Mouse (Mus musculus): ENCODE results near the gene Nbas. TPM values are rescaled to one million over a fixed set of nuclear protein-coding genes. Genes with fewer than 3 reads are reported as not detected.

Nbas gene
- polyA plus RNA-seq, 1 experiment, result 17.9 TPM

DNA sequence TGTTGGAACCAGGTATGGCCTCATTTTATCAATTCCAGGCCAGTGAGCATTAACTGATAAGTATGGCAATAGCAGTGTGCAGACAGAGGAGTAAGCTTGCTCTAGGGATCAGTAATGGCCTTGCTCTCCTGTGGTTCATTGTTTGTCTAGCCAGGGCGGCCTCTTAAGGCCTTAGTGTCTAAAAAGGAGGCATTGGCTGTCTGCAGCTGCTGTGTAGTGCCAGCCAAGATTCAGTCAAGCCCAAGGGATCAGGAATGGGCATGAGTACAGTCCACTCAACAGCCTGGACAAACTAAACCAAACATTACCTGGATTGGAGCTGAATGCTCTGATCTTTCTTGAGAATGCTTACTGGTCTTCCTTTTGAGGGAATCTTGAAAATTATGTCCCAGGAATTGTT lies 120.7 kb downstream of the Nbas start:
- no peak for DNase-seq (ENCODE audit: low spot score)

DNA sequence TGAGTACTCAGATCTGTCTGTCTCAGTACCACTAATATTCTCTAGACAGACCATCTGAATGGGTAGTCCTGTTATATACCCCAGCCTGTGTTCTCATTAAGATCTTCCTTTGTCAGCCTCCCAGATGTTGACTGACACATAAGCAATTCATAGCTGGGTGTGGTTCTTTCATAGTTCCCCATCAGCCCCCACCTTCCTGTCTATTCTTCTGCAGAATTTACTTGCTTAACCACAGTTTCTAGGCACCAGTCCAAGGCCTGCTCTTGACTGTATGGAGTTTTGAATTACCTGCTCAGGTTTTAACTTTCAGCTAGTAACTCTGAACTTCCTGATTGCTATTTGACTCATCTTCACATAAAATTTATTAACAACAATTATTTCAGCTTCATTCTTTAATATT lies 141.3 kb downstream of the Nbas start:
- no peak for DNase-seq (ENCODE audit: low spot score)

DNA sequence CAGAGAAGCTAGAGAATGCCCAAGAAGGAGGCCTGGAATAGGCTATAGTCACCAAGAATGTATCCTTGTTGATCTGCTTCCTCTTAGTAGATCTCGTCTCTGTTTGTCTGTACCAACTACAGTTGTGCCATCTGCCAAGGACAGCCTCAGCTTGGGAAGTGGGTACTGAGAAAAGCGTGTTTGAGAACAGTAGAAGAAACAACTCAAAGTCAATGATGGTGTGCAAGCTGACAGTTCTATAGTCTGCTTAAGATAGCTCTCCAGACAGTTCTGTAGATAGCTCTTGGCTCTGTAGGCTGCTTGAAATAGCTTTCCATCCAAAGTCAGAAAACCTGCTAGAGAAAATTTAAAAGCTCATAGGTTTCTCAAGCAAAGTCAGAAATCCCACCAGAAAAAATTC lies 149.7 kb downstream of the Nbas start:
- DNase-seq (ENCODE audit: low spot score), result no peak

DNA sequence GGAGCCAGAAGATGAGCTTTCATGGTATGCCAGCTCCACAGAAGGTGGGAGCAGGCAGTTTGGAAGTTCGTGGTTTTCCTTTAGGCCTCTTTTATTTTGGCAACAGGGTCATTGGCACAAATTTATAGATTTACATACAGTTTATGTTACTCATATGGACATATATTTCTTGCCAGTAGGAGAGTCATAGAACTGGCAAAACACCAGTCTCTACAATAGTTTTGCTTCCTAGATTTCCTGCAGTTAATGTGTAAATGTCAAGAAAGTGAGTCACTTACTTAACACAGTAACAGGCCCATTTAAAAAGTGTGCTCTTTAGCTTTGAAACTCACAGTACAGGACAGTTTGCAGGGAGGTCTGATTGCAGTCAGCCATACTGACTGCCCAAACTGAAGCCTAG lies 161.3 kb downstream of the Nbas start:
- no peak for DNase-seq (ENCODE audit: low spot score)

DNA sequence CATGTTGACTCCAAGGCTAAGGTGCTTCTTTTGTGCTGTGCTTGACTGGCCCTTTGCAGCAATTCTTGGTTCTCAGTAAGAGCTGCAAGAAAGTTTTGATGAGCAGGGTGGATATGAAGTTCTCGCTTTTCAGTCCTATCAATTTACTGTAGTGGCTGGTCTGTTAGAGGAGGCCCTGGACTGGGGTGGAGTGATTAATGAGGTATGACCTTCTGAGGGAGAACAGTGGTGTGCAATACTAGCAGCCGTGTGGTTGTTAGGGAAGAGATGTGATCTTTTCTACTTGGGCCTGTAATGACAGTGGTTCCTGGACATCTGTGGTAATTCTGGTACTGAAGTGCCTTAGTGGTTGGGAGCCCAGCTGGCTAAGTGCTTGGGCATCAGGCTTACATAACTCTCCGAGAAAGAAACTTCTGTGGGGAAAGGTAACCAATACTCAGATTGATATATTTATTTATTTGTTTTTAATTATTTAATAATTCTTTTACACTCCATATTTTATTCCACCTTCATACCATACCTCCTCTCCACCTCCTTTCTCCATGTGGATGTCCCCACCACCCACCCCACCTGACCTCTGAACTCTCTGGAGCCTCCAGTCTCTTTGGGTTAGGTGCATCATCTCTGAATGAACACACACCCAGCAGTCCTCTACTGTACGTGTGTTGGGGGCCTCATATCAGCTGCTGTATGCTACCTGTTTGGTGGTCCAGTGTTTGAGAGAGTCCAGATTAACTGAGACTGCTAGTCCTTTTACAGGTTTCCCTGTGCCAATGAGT lies 175.9 kb downstream of the Nbas start:
- DNase-seq (ENCODE audit: low spot score), result no peak

DNA sequence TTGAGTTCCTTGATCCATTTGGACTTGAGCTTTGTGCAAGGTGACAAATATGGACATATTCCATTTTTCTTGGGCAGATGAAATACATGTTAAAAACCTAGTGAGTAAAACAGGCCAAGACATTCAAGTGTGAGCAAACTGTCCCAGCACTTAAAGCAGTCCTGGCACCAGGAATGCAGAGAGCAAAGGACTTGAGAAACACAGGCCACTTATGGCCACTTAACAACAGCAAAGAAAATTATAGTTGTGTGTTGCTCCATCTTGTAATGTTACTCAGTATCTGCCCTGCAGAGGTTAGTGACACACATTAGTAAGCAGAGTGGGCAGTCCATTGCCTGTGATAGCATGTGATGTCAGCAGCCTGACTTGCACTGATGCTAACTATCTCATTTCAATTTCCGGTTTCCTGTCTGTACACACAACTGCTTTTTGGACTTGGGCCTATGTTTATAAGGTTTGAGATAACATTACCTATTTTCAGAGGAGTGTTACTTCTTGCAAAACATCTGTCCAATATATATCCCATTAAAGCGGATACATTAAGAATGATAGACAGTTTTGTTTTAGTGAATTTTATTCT lies 176.6 kb downstream of the Nbas start:
- no peak for DNase-seq (ENCODE audit: low spot score)

DNA sequence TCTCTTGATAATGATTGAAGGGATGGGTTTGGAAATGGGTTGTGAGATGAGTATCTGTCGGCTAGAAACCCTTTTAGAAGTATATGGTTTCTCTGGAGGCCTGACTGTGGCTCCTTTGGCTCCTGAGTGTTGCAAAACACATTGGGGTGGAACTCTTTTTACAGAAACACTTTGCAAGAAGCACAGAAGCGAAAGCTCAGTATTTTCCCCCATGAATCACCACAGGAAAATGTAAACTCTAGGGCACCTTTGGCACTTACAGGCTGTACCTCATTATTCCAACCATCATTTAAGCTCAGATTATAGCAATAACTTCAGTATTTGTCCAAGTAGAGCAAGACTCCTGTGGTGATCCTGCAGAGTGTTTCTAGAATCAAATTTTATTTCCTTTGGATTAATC lies 180.0 kb downstream of the Nbas start:
- no peak for DNase-seq (ENCODE audit: low spot score)

DNA sequence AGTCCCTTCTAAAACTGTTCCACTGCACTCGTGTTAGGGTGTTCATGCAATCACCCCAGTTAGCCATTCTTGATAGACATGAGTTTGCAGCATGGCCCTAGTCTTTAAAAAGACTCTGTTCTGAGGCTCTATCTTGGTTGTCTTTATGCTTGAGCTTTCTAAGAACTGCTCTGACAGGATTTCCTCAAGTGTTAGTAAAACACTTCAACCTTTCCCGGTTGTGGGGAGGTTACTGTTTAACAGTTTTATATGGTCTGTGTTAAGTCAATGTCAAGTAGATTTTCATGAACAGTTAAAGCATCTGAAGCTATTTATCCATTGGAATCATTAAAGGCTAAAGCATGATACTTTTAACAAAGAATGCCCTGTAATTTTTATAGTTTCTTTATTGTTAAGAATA lies 183.1 kb downstream of the Nbas start:
- no peak for DNase-seq (ENCODE audit: low spot score)

DNA sequence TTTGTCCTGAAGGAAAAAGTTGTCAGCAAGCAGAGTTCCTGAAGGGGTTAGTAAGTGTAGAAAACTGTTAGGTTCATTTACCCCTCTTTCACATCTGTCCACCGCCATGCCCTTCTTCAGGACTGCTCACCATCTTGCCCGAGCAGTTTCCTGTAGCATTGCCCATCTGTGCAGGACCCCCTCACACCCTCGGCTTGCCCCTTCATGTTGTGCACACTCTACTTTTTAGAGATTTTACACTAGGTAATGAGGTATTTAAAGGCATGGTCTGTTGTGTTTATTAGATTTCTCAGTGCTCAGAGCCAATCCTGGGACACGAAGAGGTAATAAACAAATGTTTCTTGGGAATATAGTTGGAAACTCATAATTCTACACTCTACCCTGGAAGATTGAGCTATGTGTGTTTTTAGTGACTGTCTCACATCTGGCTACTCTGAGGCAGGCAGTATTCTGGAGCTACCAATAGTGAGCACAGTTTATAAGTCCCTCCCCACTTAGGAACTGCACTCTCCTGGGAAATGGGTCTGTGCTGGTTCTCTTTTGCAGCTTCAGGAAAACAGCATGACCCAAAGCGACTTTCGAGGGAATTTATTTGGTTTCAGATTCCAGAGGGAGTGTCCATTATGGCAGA lies 191.4 kb downstream of the Nbas start:
- no peak for DNase-seq (ENCODE audit: low spot score)

DNA sequence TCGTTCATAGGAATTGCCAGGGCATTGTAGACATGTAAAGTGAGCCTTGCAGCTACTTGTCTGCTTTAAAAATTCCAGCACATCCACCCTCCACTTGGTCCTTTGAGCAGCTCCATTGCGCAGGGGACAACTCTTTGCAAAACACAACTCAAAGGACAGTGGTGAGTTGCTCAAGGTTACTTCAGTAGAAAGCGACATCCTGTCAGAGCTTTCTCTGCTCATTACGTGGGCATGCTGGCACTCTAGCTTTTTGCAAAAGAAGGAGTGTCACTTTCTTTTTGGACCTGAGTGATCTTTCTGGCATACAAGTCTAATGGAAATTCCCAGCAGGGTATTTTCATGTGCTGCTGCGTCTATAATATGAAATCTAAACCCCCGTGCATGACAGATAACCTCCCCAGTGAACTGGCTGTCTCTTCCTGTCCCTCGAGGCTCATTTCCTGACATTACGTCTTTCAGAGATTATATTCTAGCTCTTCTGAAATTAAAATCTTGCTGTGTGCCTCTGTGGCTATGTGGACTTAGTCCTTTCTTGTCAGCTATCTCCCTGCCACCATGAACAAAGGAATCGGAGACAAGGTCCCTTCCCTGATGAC lies 192.7 kb downstream of the Nbas start:
- no peak for DNase-seq (ENCODE audit: low spot score)

DNA sequence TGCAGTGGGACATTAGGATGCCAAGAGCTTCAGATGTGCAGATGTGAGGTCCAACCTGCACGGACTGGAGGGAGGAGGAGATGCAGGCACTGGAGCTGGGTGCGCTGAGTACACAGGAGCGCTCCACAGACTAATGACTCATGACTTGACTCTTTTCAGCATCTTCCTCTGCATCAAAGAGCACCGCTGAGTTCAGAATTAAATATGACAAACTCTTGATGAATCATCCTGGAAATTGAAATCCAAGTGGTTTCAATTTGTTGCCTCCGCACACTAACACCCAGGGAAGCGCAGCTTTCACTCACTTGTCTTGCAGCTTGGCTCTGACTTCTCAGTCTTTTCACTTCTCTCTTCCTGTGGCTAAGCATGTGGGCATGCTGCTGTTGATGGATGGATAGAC lies 193.5 kb downstream of the Nbas start:
- no peak for DNase-seq (ENCODE audit: low spot score)

DNA sequence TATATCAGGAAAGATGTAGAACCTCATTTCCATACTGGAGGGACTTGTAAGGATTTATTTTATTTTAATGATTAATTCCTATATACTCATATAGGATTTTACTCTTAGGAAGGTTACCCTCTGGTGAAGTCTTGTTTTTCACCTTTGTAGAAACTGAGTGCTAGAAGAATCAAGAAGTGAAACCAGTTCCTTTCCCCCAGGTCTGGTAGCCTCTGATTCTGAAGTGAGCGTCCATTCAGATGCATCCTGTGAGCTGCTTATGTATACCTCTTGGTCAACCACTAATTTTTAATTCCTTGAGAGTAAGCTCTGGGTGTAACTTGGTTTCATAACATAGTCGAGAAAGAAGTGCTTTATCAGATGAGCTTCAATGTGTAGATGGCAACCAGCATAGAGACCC lies 196.6 kb downstream of the Nbas start:
- DNase-seq (ENCODE audit: low spot score), result no peak

DNA sequence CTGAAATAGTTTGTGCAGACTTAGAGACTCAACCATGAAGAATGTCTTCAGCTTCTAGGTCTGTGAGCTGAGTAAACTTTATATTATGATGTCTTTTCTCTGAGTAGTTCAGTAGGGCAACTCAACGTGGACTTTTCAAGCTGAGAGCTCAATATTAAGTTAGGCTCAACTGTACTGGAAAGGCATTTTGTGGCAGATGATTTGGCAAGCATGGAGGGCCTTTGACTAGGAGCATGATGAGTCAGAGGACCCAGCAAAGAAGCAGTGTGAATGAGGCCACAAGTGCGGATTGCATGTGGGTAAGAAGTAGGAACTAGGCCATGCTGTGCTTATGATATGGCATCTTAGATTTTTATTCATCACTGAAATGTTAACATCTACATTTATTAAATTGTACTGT lies 205.9 kb downstream of the Nbas start:
- no peak for DNase-seq (ENCODE audit: low spot score)

DNA sequence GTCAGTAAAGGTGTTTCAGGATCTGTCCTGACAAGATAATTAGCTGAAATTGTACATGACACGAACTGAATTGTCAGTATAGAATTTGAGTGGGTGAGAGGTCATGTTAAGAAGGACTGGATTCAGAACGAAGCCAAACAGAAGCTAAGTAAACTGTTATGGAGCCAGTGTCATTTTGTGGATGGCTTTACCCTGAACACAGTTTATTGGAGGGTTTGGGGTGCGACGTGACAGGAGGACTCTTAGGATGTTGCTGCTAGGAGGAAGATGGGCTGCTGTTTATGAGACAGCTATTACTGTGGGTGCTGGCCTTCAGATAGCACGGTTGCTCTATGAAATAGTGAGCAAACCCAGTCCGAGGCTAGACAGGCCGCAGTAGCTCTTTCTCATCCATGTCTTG lies 210.2 kb downstream of the Nbas start:
- no peak for DNase-seq (ENCODE audit: low spot score)

DNA sequence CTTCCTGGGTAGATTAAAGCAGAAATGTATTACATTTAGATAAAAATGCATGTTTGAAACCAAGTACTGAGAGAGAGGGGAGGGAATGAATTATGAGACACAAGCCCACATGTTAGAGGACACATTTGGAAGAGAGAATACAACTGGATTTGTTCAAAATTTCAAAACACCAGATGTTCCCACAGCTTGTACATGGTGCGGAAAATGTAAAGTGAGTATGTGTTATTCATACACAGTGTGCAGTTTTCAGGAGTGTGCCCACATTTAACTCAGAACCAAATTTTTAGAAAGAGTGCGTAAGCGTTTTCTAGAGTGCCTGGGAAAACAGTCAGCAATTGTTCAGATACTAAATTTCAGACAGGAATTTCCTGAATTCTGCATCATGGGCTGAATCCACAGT lies 217.3 kb downstream of the Nbas start:
- DNase-seq (ENCODE audit: low spot score), result no peak

DNA sequence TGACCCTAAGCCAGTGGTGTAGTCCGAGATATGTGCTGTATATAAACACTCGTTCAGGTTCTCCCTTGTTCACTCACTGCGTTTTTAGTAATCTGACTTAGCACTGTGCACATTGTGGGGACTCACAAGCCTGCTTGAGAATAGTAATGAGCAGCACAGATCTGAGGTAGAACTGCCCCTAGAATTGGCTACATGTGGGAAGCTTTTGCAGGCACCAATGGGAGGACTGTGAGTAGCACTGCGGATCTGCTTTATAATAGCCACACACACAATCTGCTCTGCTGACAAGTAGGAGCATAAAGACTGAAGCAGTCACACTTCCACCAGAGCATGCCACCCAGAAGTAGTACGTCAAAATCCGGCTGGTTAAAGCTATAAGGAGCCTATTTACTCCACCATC lies 228.3 kb downstream of the Nbas start:
- DNase-seq (ENCODE audit: low spot score), result no peak

DNA sequence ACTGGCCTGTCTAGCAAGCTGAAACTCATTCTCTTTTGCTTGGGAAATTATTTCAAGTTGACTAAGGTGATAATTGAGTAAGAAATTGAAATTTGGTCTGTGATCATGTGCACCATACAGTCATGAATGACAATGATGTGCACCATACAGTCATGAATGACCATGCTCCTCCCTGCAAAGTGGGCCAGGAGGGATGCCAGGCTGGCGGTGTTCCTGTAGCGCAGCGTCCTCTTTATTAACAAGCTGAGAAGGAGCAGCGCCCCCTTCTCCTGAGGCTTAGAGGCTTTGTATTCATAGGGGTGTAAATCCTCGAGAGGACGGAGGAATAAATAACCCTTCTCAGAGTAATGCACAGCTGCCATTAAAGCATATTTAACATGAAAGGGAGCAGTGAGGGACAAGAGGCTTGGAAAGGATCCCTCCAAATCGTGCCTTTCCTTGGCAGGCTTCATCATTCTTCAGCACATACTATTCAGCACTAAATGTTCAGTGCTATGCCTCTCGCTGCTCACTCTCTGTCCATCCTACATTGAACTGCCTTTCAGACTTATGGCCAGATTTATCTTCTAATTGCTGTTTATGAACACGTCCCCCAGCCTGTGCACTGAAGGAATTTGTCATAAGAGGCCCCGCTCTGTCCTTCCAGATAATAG lies 230.4 kb downstream of the Nbas start:
- DNase-seq (ENCODE audit: low spot score), result no peak

DNA sequence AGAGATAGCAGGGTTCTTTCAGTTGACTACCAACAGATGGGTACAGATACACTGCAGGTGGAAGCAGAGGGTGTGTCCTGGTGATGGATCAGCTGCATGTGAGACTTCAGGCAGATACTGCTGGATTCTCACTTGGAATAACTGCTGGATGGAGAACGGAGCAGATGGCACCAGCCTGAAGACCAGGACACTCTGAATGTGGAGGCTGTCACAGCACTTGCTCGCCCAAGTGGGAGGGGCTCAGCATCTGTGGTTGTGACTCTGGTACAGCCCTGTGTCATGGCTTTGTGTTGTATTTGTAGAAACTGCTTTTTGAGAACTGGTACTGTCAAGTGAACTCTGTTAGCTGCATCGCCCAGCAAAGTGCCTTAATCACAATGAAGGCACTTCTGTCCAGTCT lies 231.3 kb downstream of the Nbas start:
- DNase-seq (ENCODE audit: low spot score), result no peak

DNA sequence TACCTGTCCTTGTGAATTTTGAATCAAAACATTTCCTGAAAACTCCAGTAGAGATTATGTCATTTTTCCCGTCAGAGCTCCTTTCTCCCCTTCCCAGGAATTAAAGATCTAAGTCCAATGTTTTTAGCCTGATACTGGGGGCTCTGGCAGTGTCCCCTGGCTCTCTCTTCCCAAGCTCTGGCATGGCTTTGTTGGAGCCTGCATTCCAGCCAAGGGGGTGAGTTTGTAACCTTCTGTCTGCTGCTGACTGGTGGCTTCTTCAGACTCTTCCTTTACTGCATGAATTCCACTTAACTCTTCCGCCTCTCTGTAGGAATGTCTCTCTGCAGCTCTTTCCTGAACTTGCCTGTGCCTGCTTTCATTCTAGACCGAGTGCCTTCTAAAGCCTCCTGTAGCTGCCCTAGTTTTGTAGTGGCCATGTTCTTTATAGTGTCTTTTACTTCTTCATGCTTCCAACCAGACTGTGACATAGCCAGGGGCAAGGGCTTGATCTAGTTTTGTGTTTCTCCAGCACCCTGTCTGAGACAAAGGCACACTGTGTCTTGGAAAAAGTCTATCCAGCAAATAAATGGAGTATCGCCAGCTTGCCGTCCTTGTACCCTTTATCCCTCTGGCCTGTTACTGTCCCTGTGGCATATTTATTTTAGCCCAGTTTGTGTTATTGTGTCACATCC lies 236.0 kb downstream of the Nbas start:
- no peak for DNase-seq (ENCODE audit: low spot score)

DNA sequence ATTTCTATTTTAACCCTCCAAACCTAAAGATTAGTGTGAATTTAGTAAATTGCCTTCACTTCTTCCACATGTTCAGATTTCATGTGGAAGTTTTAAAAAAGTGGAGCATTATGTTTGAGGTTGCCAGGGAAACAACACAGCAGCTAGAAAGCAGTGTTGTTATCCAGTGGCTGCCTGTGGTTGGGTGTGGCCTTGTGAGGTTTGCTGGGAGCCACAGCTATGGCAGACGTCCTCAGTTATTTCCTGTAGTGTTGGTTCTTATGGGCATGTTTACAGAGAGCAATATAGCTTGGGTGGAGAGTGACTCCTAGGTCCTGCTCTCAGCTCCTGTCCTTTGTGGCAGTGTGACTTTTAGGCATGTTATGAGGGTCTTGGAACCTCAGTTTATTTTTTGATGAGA lies 249.1 kb downstream of the Nbas start:
- DNase-seq (ENCODE audit: low spot score), result no peak

DNA sequence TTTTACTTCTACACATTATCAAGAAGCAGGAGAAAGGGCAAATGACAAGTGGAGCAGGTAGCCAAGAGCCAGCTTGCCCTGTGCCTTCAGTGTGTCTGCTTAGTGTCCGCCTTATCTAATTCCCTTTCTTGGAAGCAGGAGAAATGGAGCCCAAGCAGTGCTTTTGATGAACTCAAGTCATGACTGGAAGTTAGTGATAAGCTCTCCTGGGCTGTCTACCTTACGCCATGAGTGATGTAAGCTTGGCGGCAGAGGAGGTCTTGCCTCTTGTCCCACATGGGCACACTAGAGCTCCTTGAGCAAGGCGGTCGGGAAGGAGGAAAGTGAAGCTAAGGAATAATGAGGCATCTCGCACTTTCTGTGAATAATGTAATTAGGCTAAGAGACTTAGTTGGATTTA lies 250.5 kb downstream of the Nbas start:
- no peak for DNase-seq (ENCODE audit: low spot score)

Measured in urinary bladder, adult 2 months (tissue).